Mouse (Mus musculus): ENCODE measurements around the gene Olfr1445. TPM values are rescaled to one million over a fixed set of nuclear protein-coding genes. Genes with fewer than 3 reads are reported as not detected.

Gene Olfr1445
- polyA plus RNA-seq (2012; rRNA removed), result not detected in 2 replicates

DNA sequence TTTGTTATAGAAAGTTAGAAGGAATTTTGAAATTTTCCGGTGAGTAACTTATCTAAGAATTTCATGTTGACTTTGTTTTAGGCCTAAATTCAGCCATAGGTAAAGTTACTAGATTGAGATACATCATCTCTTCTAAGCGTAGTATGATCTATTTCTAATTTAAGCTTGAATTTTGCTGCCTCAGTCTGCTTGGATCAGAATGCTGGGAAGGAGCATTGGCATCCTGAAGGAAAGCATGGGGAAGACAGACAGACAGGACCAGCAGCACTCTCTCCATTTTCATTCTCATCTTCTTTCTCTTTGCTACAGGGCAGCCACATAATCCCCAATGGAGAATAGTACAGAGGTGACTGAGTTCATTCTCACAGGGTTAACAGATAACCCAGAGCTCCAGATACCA, at the start of gene Olfr1445:
Gene Olfr1445 (plus strand): TSS at position 301 of the 400 bp plus-strand sequence.

DNA sequence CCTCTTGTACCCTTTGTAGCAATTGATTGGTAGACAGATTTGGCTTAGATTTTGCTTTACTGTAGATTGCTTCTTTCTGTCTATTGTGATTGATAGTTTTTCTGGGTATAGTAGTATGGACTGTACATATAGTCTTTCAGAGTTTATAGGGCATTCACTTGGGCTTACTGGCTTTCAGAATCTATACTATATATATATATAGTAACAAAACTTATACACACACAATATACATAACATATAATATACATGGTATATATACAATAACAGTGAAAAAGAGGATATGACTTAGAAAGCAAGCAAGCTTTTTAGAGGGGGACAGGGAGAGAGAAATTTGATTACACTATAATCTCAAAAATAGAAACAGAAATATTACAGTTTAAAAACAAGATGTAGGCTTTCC, 37.3 kb upstream of the Olfr1445 start, which contains the start of gene Gm5244:
Gene Gm5244 (plus strand): TSS at position 301 of the 400 bp plus-strand sequence.

GRCm38 (mm10) chr19:12856983-12857382, 26.7 kb upstream of the Olfr1445 start, which contains the start of gene Olfr1444:
TSS of gene Olfr1444 (plus strand) at chr19:12857283.

DNA sequence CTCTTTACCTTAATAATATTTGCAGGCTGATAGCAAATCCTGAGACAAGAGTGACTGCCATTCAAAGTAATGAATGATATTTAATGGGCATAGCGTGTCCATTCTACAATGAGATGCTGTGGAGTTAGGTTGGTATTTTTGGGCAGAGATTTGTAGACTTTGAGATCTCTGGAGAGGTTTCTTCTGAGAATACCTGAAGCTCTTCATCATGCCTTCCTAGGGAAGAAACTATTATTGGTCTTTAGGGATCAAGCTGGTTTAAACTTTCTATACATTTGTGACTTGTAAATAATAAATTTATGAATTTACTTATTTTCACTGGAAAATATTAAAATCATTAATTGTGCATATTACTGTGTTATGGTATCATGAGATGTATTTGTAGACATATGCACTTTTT, 9.8 kb downstream of the Olfr1445 start, which contains the start of gene Olfr1446:
Gene Olfr1446 (minus strand): TSS at position 101 of the 400 bp plus-strand sequence.

DNA sequence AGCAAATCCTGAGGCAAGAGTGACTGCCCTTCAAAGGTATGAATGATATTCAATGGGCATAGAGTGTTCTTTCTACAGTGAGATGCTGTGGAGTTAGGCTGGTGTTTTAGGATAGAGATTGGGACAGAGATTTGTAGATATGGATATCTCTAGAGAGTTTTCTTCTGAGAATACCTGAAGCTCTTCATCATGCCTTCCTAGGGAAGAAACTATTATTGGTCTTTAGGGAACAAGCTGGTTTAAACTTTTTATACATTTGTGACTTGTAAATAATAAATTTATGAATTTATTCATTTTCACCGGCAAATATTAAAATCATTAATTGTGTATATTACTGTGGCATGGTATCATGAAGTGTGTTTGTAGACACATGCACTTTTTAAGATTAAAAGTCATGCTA, 20.0 kb downstream of the Olfr1445 start, which contains the start of gene Olfr1447:
Gene Olfr1447 (minus strand): TSS at position 101 of the 400 bp plus-strand sequence.

DNA sequence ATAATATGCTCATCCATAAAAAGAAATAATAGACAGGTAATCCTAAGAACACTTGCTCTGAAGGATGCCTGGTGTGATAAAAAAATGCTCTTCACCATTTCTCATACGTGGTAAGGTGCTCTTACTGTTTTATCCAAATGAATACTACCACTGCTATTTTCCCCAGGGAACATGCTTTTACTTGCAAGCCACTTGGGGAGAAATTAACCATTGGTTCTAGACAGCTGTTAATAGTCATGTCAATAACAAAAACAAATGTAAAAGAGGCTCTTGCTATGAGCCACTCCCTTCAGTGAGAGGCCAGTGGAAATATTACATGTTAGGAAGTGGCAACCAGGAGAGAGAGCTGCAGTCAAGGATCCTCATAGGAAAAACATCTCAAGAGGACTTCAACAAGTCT, 40.7 kb downstream of the Olfr1445 start, which contains the start of gene Olfr1448:
Gene Olfr1448 (minus strand): TSS at position 101 of the 400 bp plus-strand sequence.

DNA sequence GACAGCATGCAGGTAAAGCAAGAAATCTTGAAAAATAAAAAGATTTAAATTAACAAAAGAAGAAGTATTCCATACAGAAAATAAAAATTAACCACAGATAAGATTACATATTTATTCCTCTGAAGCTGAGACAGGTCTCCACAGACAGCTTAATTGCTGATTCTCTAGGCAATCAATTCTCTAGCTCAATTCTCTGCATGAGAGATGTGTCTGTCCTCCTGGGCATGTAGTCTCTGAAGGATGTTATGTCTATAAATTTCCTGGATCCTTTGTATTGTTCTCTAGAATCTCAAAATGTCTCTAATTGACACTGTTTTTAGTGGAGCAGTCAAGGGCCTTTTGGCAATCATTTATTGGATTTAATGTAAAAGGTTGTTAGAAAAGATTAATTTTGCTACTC, 46.9 kb downstream of the Olfr1445 start, which contains the start of gene Olfr1449:
Gene Olfr1449 (plus strand): TSS at position 301 of the 400 bp plus-strand sequence.

Other genes with a start within 250 kb of the Olfr1445 start
- not detected in 2 replicates for gene Olfr1442, start 213.4 kb upstream of the Olfr1445 start, polyA plus RNA-seq (2012; rRNA removed)
- not detected in 2 replicates for gene Olfr1443, start 205.7 kb upstream of the Olfr1445 start, polyA plus RNA-seq (2012; rRNA removed)
- 0.10 TPM in 1 of 2 replicates, not detected in the other for gene Keg1, start 188.1 kb upstream of the Olfr1445 start, polyA plus RNA-seq (2012; rRNA removed)
- gene Cntf, start 118.2 kb upstream of the Olfr1445 start, polyA plus RNA-seq (2012; rRNA removed), result 4.9 and 5.1 TPM in 2 replicates
- gene Zfp91, start 87.7 kb upstream of the Olfr1445 start, polyA plus RNA-seq (2012; rRNA removed), result 36.9 and 40.9 TPM in 2 replicates
- gene Lpxn, start 87.7 kb upstream of the Olfr1445 start, polyA plus RNA-seq (2012; rRNA removed), result 1.5 and 1.8 TPM in 2 replicates
- gene Gm5244, start 37.2 kb upstream of the Olfr1445 start, polyA plus RNA-seq (2012; rRNA removed), result not detected in 2 replicates
- gene Olfr1444, start 26.6 kb upstream of the Olfr1445 start, polyA plus RNA-seq (2012; rRNA removed), result not detected in 2 replicates
- gene Olfr1446, start 9.7 kb downstream of the Olfr1445 start, polyA plus RNA-seq (2012; rRNA removed), result not detected in 2 replicates
- not detected in 2 replicates for gene Olfr1447, start 19.9 kb downstream of the Olfr1445 start, polyA plus RNA-seq (2012; rRNA removed)
- not detected in 2 replicates for gene Olfr1448, start 40.6 kb downstream of the Olfr1445 start, polyA plus RNA-seq (2012; rRNA removed)
- gene Olfr1449, start 47.0 kb downstream of the Olfr1445 start, polyA plus RNA-seq (2012; rRNA removed), result not detected in 2 replicates
- not detected in 2 replicates for gene Olfr1450, start 66.4 kb downstream of the Olfr1445 start, polyA plus RNA-seq (2012; rRNA removed)
- not detected in 2 replicates for gene Olfr1451, start 111.2 kb downstream of the Olfr1445 start, polyA plus RNA-seq (2012; rRNA removed)
- gene Olfr1453, start 144.5 kb downstream of the Olfr1445 start, polyA plus RNA-seq (2012; rRNA removed), result not detected in 2 replicates
- not detected in 2 replicates for gene Olfr1454, start 176.8 kb downstream of the Olfr1445 start, polyA plus RNA-seq (2012; rRNA removed)
- not detected in 2 replicates for gene Olfr1457, start 214.0 kb downstream of the Olfr1445 start, polyA plus RNA-seq (2012; rRNA removed)
- not detected in 2 replicates for gene Olfr1458, start 222.9 kb downstream of the Olfr1445 start, polyA plus RNA-seq (2012; rRNA removed)